ENCODE assay signal across 7 mouse cellular contexts in the genomic region with DNA sequence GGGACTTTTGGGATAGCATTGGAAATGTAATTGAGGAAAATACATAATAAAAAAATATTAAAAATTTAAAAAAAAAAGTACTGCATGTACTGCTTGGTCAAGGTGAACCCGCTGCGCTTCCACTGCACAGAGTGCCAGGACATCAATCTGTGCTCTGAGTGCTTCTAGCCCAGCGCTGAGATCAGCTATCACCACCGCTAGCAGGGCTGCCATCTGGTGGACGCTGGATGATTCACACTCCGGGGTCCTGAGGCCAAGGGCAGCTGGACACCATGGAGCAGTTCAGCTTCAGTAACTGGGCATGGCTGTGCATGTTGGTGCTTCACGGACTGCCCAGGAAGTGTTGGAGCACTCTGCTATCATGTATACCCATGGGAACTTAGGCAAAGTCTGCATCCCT.
DNase-seq lines count a peak whose midpoint lies in the region; ATAC-seq and TF ChIP-seq lines count a peak whose summit lies in the region.
"Not testable (repeated sequence)": the region's sequence is repeated elsewhere in the genome, so short reads cannot be mapped to it uniquely, and the experiment has no call there.

No protein-coding gene starts in this region.

- peak; percentile 13 for TF ChIP-seq CTCF in ES-Bruce4 (IDR thresholded peaks at IDR 0.05; ENCODE audit: low read depth, low read length)
- TF ChIP-seq CTCF in heart, adult 2 months (IDR thresholded peaks at IDR 0.05): peak; percentile 21; the same call in 1 of the 2 replicates
- TF ChIP-seq CTCF in kidney, postnatal 0 days (IDR thresholded peaks at IDR 0.05; ENCODE audit: low read depth): peak; percentile 56
- peak; percentile 27; the same call in 1 of the 2 replicates for TF ChIP-seq CTCF in liver, postnatal 0 days (IDR thresholded peaks at IDR 0.05; ENCODE audit: low read depth)

- H3K27me3 ChIP-seq in ES-Bruce4 (ENCODE audit: control insufficient read depth, insufficient read depth, low read length, poor library complexity, severe bottlenecking); heart, adult 2 months (ENCODE audit: control insufficient read depth, insufficient read depth, low read length); kidney, postnatal 0 days (ENCODE audit: insufficient read depth, low read length); liver, postnatal 0 days (ENCODE audit: insufficient read depth, low read length): not testable (repeated sequence)

- DNase-seq in adrenal gland, postnatal 10 days: peak; percentile 20
- DNase-seq in cerebellum, postnatal 10 days: peak; percentile 7 to 11
- not testable (repeated sequence) for DNase-seq in heart, adult 2 months; liver, postnatal 0 days
- peak; percentile 21 for DNase-seq in kidney, postnatal 0 days (ENCODE audit: low spot score)
- DNase-seq in retina, embryonic 14.5 days (ENCODE audit: low spot score): peak; percentile 19

- ATAC-seq in kidney, postnatal 0 days (replicated peaks; ENCODE audit: low FRiP score, low read depth); liver, postnatal 0 days: not testable (repeated sequence)

- intact Hi-C loops in heart, adult 2 months (cut with DNase I): not testable (repeated sequence)

- 39% methylated on average over 7 of the region's 7 CpGs for WGBS in heart, adult 2 months
- 36% methylated on average over 7 of the region's 7 CpGs for WGBS in kidney, postnatal 0 days
- 35% methylated on average over 7 of the region's 7 CpGs for WGBS in liver, postnatal 0 days (ENCODE audit: insufficient replicate concordance)

- not testable (repeated sequence) for TF ChIP-seq EP300 in ES-Bruce4 (IDR thresholded peaks at IDR 0.05; ENCODE audit: insufficient read depth, low read depth, low read length); heart, adult 2 months (IDR thresholded peaks at IDR 0.05; ENCODE audit: insufficient read depth, low read depth, low read length); liver, postnatal 0 days (IDR thresholded peaks at IDR 0.05; ENCODE audit: low read depth)

- not testable (repeated sequence) for H3K9ac ChIP-seq in ES-Bruce4 (ENCODE audit: low read depth, poor library complexity, severe bottlenecking); heart, adult 2 months (ENCODE audit: low read depth, low read length); kidney, postnatal 0 days (ENCODE audit: low read depth, low read length); liver, postnatal 0 days (replicated peaks)

- not testable (repeated sequence) for H3K4me3 ChIP-seq in ES-Bruce4 (ENCODE audit: low read depth, low read length); heart, adult 2 months; kidney, postnatal 0 days (replicated peaks; ENCODE audit: low read depth, low read length); liver, postnatal 0 days (ENCODE audit: low read depth, low read length)

- not testable (repeated sequence) for H3K36me3 ChIP-seq in ES-Bruce4 (ENCODE audit: control insufficient read depth, insufficient read depth, low read length, poor library complexity, severe bottlenecking); heart, adult 2 months (ENCODE audit: control insufficient read depth, insufficient read depth, low read length); kidney, postnatal 0 days (ENCODE audit: insufficient read depth, low read length); liver, postnatal 0 days (replicated peaks; ENCODE audit: insufficient read depth, low read length)

- H3K79me2 ChIP-seq in heart, adult 2 months (replicated peaks; ENCODE audit: control insufficient read depth, insufficient read depth, low read length): not testable (repeated sequence)

- H3K4me2 ChIP-seq in kidney, postnatal 0 days (ENCODE audit: low read length); liver, postnatal 0 days (ENCODE audit: low read depth, low read length): not testable (repeated sequence)

- TF ChIP-seq POLR2A in ES-Bruce4 (IDR thresholded peaks at IDR 0.05; ENCODE audit: insufficient read depth, low read length); heart, adult 2 months (IDR thresholded peaks at IDR 0.05; ENCODE audit: insufficient read depth, low read depth, low read length): not testable (repeated sequence)

- not testable (repeated sequence) for H3K27ac ChIP-seq in ES-Bruce4 (ENCODE audit: insufficient read depth, low read length); heart, adult 2 months; kidney, postnatal 0 days; liver, postnatal 0 days (ENCODE audit: low read depth)

- H3K9me3 ChIP-seq in ES-Bruce4 (replicated peaks; ENCODE audit: control insufficient read depth, insufficient read depth, low read length, poor library complexity, severe bottlenecking); kidney, postnatal 0 days (replicated peaks; ENCODE audit: low read length); liver, postnatal 0 days (ENCODE audit: low read length): not testable (repeated sequence)

- not testable (repeated sequence) for H3K4me1 ChIP-seq in ES-Bruce4 (ENCODE audit: control insufficient read depth, insufficient read depth, low read length); heart, adult 2 months (ENCODE audit: control insufficient read depth, insufficient read depth, low read length); kidney, postnatal 0 days (replicated peaks; ENCODE audit: insufficient read depth, low read length); liver, postnatal 0 days (ENCODE audit: insufficient read depth)
